Comparison of ENCODE assay signal across 8 mouse cellular contexts in the genomic region with DNA sequence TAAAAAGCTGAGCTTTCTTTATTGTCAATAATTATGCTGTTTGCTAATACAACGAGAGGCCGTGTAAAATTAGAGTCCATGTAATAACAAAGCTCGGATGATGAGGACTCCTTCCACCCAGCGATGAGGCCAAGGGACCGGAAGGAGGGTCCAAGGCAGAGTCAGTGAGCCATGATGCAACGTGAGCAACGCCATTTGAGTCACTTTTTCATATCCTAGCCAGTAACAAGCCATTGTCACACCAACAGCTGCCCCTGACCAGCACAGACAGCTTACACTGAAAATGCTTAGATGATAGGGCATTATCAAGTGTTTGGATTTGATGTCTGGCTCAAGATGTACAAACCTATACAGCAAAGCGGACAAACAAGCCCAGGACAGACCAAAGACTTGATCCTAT.
DNase-seq lines count a peak whose midpoint lies in the region; ATAC-seq and TF ChIP-seq lines count a peak whose summit lies in the region.

No protein-coding gene starts in this region.

- peak overlapping the region; percentile 59 for H3K9ac ChIP-seq in kidney, embryonic 15.5 days
- H3K9ac ChIP-seq in hindbrain, embryonic 16.5 days (ENCODE audit: low read depth, low read length), result peak overlapping the region; percentile 64
- peak overlapping the region; percentile 82 for H3K9ac ChIP-seq in midbrain, postnatal 0 days (replicated peaks; ENCODE audit: low read length, poor library complexity, severe bottlenecking)

- no peak for DNase-seq in kidney, adult 11 months
- DNase-seq in embryonic facial prominence, embryonic 10.5 days (ENCODE audit: low spot score), result no peak
- DNase-seq in midbrain, postnatal 0 days (ENCODE audit: low spot score), result no peak
- DNase-seq in left cerebral cortex, postnatal 4 days, result no peak
- DNase-seq in T-cell, adult 2 months (ENCODE audit: low spot score), result no peak

- TF ChIP-seq CTCF in midbrain, postnatal 0 days (IDR thresholded peaks at IDR 0.05), result no peak

- H3K4me2 ChIP-seq in kidney, embryonic 15.5 days, result peak overlapping the region; percentile 67
- H3K4me2 ChIP-seq in hindbrain, embryonic 16.5 days (ENCODE audit: low read length), result peak overlapping the region; percentile 88
- H3K4me2 ChIP-seq in midbrain, postnatal 0 days (ENCODE audit: low read depth, low read length, poor library complexity, severe bottlenecking), result peak overlapping the region; percentile 65

- H3K27ac ChIP-seq in kidney, embryonic 15.5 days, result peak overlapping the region; percentile 94
- peak overlapping the region; percentile 30; the same call in 1 of the 2 replicates for H3K27ac ChIP-seq in embryonic facial prominence, embryonic 10.5 days (replicated peaks)
- 0 out of 2 replicates have a peak overlapping the region, but pooled peaks have one; percentile 42 for H3K27ac ChIP-seq in hindbrain, embryonic 16.5 days (ENCODE audit: low read depth, low read length)
- peak overlapping the region; percentile 47; the same call in 1 of the 2 replicates for H3K27ac ChIP-seq in midbrain, postnatal 0 days (ENCODE audit: low read depth, low read length)

- H3K36me3 ChIP-seq in kidney, embryonic 15.5 days, result no peaks in the 10 kb centered on the region
- 0 out of 2 replicates have a peak, but pooled peaks cover 14% of the 10 kb centered on the region for H3K36me3 ChIP-seq in embryonic facial prominence, embryonic 10.5 days (replicated peaks)
- no peaks in the 10 kb centered on the region for H3K36me3 ChIP-seq in hindbrain, embryonic 16.5 days (ENCODE audit: control insufficient read depth, insufficient read depth, low read length)
- H3K36me3 ChIP-seq in midbrain, postnatal 0 days (ENCODE audit: insufficient read depth, low read length), result no peaks in the 10 kb centered on the region

- H3K9me3 ChIP-seq in kidney, embryonic 15.5 days (replicated peaks), result no peaks in the 10 kb centered on the region
- H3K9me3 ChIP-seq in embryonic facial prominence, embryonic 10.5 days, result no peaks in the 10 kb centered on the region
- H3K9me3 ChIP-seq in hindbrain, embryonic 16.5 days (ENCODE audit: control insufficient read depth, low read length), result no peaks in the 10 kb centered on the region
- H3K9me3 ChIP-seq in midbrain, postnatal 0 days (ENCODE audit: low read length), result no peaks in the 10 kb centered on the region

- 31% methylated on average over 8 of the region's 8 CpGs for WGBS in kidney, embryonic 15.5 days
- WGBS in embryonic facial prominence, embryonic 10.5 days, result 53% methylated on average over 8 of the region's 8 CpGs
- 21% methylated on average over 8 of the region's 8 CpGs for WGBS in hindbrain, embryonic 16.5 days
- 19% methylated on average over 8 of the region's 8 CpGs for WGBS in midbrain, postnatal 0 days

- H3K27me3 ChIP-seq in kidney, embryonic 15.5 days, result no peaks in the 10 kb centered on the region
- H3K27me3 ChIP-seq in embryonic facial prominence, embryonic 10.5 days (replicated peaks; ENCODE audit: low read depth, poor library complexity, severe bottlenecking), result no peaks in the 10 kb centered on the region
- no peaks in the 10 kb centered on the region for H3K27me3 ChIP-seq in hindbrain, embryonic 16.5 days (replicated peaks; ENCODE audit: control insufficient read depth, insufficient read depth, low read length)
- no peaks in the 10 kb centered on the region for H3K27me3 ChIP-seq in midbrain, postnatal 0 days (ENCODE audit: insufficient read depth, low read length)

- peaks cover 53% of the 10 kb centered on the region for H3K4me1 ChIP-seq in kidney, embryonic 15.5 days
- H3K4me1 ChIP-seq in embryonic facial prominence, embryonic 10.5 days, result peaks cover 60% of the 10 kb centered on the region
- H3K4me1 ChIP-seq in hindbrain, embryonic 16.5 days (ENCODE audit: control insufficient read depth, insufficient read depth, low read depth, low read length), result peaks cover 38% of the 10 kb centered on the region
- H3K4me1 ChIP-seq in midbrain, postnatal 0 days (ENCODE audit: insufficient read depth, low read length), result peaks cover 15% of the 10 kb centered on the region

- H3K4me3 ChIP-seq in kidney, embryonic 15.5 days (replicated peaks), result peak overlapping the region; percentile 63
- peak overlapping the region; percentile 63 for H3K4me3 ChIP-seq in embryonic facial prominence, embryonic 10.5 days
- H3K4me3 ChIP-seq in hindbrain, embryonic 16.5 days (ENCODE audit: low read length), result peak overlapping the region; percentile 59
- peak overlapping the region; percentile 60 for H3K4me3 ChIP-seq in midbrain, postnatal 0 days (ENCODE audit: low read depth, low read length)

- no peak for ATAC-seq in kidney, embryonic 15.5 days (replicated peaks; ENCODE audit: low FRiP score)
- no peak for ATAC-seq in hindbrain, embryonic 16.5 days
- no peak for ATAC-seq in midbrain, postnatal 0 days (ENCODE audit: low FRiP score)
- ATAC-seq in granulocyte monocyte progenitor cell, adult 5-6 weeks (replicated peaks; ENCODE audit: poor library complexity, severe bottlenecking), result no peak

- intact Hi-C loops in left cerebral cortex, postnatal 4 days (cut with DNase I), result no loop called here

Comparison
In these comparisons a context has a peak if more than half of its experiments do, and no peak if none do; other contexts are left out.
1. H3K27ac ChIP-seq: peak in every context shown above with its lines; median percentile 94 in kidney, embryonic 15.5 days; 47 in midbrain, postnatal 0 days; 42 in hindbrain, embryonic 16.5 days; 30 in embryonic facial prominence, embryonic 10.5 days.